Mouse (Mus musculus) thymus, adult 18-20 months (tissue): Measurements from ENCODE around the gene Art4.
A peak's percentile ranks its signal among the peaks of the same experiment; 100 is the strongest.

ENCODE experiments used
- DNase-seq, 2 experiments: peaks; one replicate each; pipeline ENCODE4 v3.0.0; 2022; ENCODE audit warnings: mixed read lengths in 2 of 2

Gene Art4

GRCm38 (mm10) chr6:136821086-136821485 lies 36.4 kb downstream of the Art4 start:
- no peak for DNase-seq

- DNase-seq: no peak
These were observed 37.2 kb downstream of the Art4 start for GRCm38 (mm10) chr6:136820381-136820780.

- DNase-seq: no peak
These were observed 40.0 kb downstream of the Art4 start for GRCm38 (mm10) chr6:136817549-136817948.

- no peak for DNase-seq
These were observed 40.7 kb downstream of the Art4 start for GRCm38 (mm10) chr6:136816826-136817225.

- no peak for DNase-seq
These were observed 42.2 kb downstream of the Art4 start for GRCm38 (mm10) chr6:136815381-136815780.

GRCm38 (mm10) chr6:136813117-136813516 lies 44.4 kb downstream of the Art4 start:
- DNase-seq: no peak

- DNase-seq: no peak
These were observed 46.3 kb downstream of the Art4 start for GRCm38 (mm10) chr6:136811196-136811595.

GRCm38 (mm10) chr6:136809673-136810072 lies 47.9 kb downstream of the Art4 start:
- DNase-seq: no peak

GRCm38 (mm10) chr6:136809077-136809476 lies 48.5 kb downstream of the Art4 start:
- no peak for DNase-seq

GRCm38 (mm10) chr6:136808631-136809046 lies 48.9 kb downstream of the Art4 start:
- peak in 1 of 2 experiments; percentile 28 for DNase-seq

GRCm38 (mm10) chr6:136808014-136808417 lies 49.5 kb downstream of the Art4 start, which contains the start of gene H2afj:
Gene H2afj, plus strand, starts transcription at chr6:136808244.
- peak; percentile 95 to 97 for DNase-seq

GRCm38 (mm10) chr6:136807395-136808013 lies 50.0 kb downstream of the Art4 start:
- no peak for DNase-seq

GRCm38 (mm10) chr6:136806819-136807218 lies 50.7 kb downstream of the Art4 start:
- no peak for DNase-seq

- DNase-seq: no peak
These were observed 52.1 kb downstream of the Art4 start for GRCm38 (mm10) chr6:136805409-136805775.

- no peak for DNase-seq
These were observed 52.7 kb downstream of the Art4 start for GRCm38 (mm10) chr6:136804705-136805408.

- DNase-seq: peak; percentile 88 to 93
These were observed 53.5 kb downstream of the Art4 start, which contains the start of gene Hist4h4 for GRCm38 (mm10) chr6:136803739-136804633. Gene Hist4h4, minus strand, starts transcription at chr6:136804415.

GRCm38 (mm10) chr6:136803093-136803738 lies 54.3 kb downstream of the Art4 start:
- DNase-seq: no peak

GRCm38 (mm10) chr6:136801274-136801673 lies 56.3 kb downstream of the Art4 start:
- no peak for DNase-seq

GRCm38 (mm10) chr6:136800710-136801109 lies 56.8 kb downstream of the Art4 start:
- no peak for DNase-seq
